Mouse (Mus musculus): ENCODE measurements at regions not wholly inside any gene's neighbourhood (a gene's known extent, or its start where the extent isn't known, plus 50 kb on each side); places are given as distances from the start of the nearest gene placed in this dataset.

DNA sequence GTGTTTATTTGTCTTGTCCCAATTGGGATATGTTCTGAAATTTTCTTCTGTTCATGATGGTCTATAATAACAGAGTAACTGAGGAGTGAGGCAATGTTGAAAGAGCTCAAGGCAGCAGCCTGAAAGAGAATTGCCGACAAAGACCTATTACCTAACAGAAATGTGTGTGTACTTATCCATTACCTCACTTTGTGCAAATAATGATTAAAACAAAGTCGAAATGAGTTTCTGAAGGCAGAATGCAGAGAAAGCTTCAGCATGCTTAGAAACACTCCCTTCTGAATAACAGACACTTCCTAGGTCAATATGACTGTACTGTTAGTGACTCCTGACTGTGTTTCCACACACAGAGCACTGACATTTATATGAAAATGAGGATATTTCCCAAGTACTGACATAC is 63.0 kb downstream of the Kbtbd8 start:
- Histone ChIP-seq H3K27ac (ENCODE audit: control insufficient read depth, insufficient read depth, low read depth, low read length, poor library complexity) (no peak overlapping the region), H3K4me3 (replicated peaks; ENCODE audit: control insufficient read depth, low read depth, low read length) (no peak overlapping the region), H3K4me1 (ENCODE audit: control insufficient read depth, insufficient read depth, low read length) (no peaks in the 10 kb centered on the region)
- WGBS: 73% methylated on average over 2 of the region's 2 CpGs
- TF ChIP-seq POLR2A (IDR thresholded peaks at IDR 0.05; ENCODE audit: borderline replicate concordance, control insufficient read depth, low read depth, low read length) (no peak), CTCF (IDR thresholded peaks at IDR 0.05; ENCODE audit: control insufficient read depth, insufficient read depth, low read length) (no peak)

DNA sequence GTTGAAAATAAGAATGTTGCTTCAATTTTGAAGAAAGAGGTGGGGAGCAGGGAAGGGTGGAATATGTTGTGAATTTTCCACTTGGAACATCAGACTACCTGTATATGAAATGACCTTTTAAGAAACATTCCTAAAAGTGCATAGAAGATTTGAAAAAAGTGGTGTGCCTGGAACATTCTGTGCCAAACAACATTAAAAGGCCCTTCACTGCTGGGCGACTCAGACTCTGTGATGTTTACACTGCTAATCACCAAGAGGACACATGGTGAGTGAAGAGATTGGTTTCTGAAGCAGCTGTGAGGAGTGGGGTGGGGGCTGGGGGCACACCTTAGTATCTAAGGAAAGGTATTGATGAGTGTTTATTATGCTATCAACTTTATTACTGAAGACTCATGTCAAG is 65.2 kb downstream of the Kbtbd8 start:
- 65% methylated on average over 1 of the region's 1 CpGs for WGBS
- no peak for TF ChIP-seq POLR2A (IDR thresholded peaks at IDR 0.05; ENCODE audit: borderline replicate concordance, control insufficient read depth, low read depth, low read length)
- TF ChIP-seq CTCF (IDR thresholded peaks at IDR 0.05; ENCODE audit: control insufficient read depth, insufficient read depth, low read length): no peak
- no peaks in the 10 kb centered on the region for H3K4me1 ChIP-seq (ENCODE audit: control insufficient read depth, insufficient read depth, low read length)
- H3K27ac ChIP-seq (ENCODE audit: control insufficient read depth, insufficient read depth, low read depth, low read length, poor library complexity): no peak overlapping the region
- no peak overlapping the region for H3K4me3 ChIP-seq (replicated peaks; ENCODE audit: control insufficient read depth, low read depth, low read length)

- TF ChIP-seq CTCF (IDR thresholded peaks at IDR 0.05; ENCODE audit: control insufficient read depth, insufficient read depth, low read length) (no peak), POLR2A (IDR thresholded peaks at IDR 0.05; ENCODE audit: borderline replicate concordance, control insufficient read depth, low read depth, low read length) (no peak)
- 61% methylated on average over 7 of the region's 7 CpGs for WGBS
- Histone ChIP-seq H3K4me3 (replicated peaks; ENCODE audit: control insufficient read depth, low read depth, low read length) (no peak overlapping the region), H3K27ac (ENCODE audit: control insufficient read depth, insufficient read depth, low read depth, low read length, poor library complexity) (no peak overlapping the region), H3K4me1 (ENCODE audit: control insufficient read depth, insufficient read depth, low read length) (no peaks in the 10 kb centered on the region)
These were observed 68.3 kb downstream of the Kbtbd8 start for GRCm38 (mm10) chr6:95185074-95185931.

DNA sequence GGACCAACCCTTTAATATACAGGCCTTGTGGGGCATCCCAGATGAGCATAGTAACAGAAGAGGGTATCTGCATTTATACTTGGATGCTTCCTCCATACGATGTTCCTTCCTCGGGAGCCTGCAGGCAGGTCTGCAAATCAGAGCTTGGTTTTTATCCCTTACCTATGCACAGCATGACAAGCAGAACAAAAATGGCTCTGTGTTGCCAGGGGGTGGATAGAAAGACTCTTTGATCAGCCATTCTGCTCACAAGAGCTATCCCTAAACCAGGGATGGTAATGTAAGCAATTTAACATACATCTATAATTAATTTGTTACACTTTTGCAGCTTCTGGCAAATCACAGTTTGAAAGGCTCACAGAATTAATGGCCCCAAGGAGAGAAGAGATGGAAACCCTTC is 79.6 kb downstream of the Kbtbd8 start:
- Histone ChIP-seq H3K27ac (ENCODE audit: control insufficient read depth, insufficient read depth, low read depth, low read length, poor library complexity) (no peak overlapping the region), H3K4me3 (replicated peaks; ENCODE audit: control insufficient read depth, low read depth, low read length) (no peak overlapping the region), H3K4me1 (ENCODE audit: control insufficient read depth, insufficient read depth, low read length) (no peaks in the 10 kb centered on the region)
- WGBS: 80% methylated on average over 2 of the region's 2 CpGs
- TF ChIP-seq POLR2A (IDR thresholded peaks at IDR 0.05; ENCODE audit: borderline replicate concordance, control insufficient read depth, low read depth, low read length) (no peak), CTCF (IDR thresholded peaks at IDR 0.05; ENCODE audit: control insufficient read depth, insufficient read depth, low read length) (no peak)

DNA sequence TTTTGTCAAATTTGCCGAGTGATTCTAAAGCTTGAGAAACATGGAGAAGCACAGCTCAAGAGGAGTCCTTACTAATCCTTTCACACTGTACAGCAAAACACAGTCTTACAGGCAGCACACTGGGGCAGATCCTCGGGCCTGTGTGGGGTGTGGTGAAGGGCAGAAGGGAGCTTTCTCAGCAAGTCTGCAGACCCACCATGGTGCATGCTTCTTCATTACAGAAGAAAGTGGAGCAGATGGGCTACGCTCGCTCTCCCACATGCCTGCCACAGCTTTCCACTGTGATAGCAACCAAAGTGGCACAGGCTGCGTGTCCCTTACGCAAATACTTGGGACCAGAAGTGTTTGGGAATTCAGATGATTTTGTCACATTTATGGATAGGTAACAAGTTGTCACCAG is 81.6 kb downstream of the Kbtbd8 start:
- TF ChIP-seq CTCF (IDR thresholded peaks at IDR 0.05; ENCODE audit: control insufficient read depth, insufficient read depth, low read length): no peak
- TF ChIP-seq POLR2A (IDR thresholded peaks at IDR 0.05; ENCODE audit: borderline replicate concordance, control insufficient read depth, low read depth, low read length): no peak
- H3K4me1 ChIP-seq (ENCODE audit: control insufficient read depth, insufficient read depth, low read length): no peaks in the 10 kb centered on the region
- no peak overlapping the region for H3K4me3 ChIP-seq (replicated peaks; ENCODE audit: control insufficient read depth, low read depth, low read length)
- no peak overlapping the region for H3K27ac ChIP-seq (ENCODE audit: control insufficient read depth, insufficient read depth, low read depth, low read length, poor library complexity)
- WGBS: 77% methylated on average over 6 of the region's 6 CpGs

DNA sequence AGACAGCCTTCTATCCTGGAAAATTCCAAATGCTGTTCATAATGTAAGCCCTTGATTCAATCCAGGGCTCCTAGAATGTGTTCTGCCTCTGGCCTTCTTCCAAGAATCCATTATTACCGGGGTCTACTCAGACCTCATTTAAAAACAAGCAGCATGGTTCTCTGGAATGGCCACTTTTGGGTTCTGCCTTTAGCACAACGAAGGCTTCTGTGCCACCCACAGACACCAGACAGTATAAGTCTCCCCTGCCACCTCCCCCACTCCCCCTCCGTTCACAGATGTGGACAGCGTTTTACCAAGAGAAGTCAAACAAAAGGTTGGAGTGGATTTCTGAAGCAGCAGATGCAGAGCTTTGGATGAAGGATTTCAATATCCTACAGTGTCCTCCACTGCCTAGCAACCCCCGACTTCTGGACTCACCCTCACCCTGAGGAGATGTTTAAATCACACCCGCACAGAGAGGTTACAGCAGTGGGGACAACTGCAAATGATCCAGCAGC is 85.3 kb downstream of the Kbtbd8 start:
- Histone ChIP-seq H3K27ac (ENCODE audit: control insufficient read depth, insufficient read depth, low read depth, low read length, poor library complexity) (no peak overlapping the region), H3K4me1 (ENCODE audit: control insufficient read depth, insufficient read depth, low read length) (no peaks in the 10 kb centered on the region), H3K4me3 (replicated peaks; ENCODE audit: control insufficient read depth, low read depth, low read length) (no peak overlapping the region)
- WGBS: 71% methylated on average over 6 of the region's 6 CpGs
- TF ChIP-seq CTCF (IDR thresholded peaks at IDR 0.05; ENCODE audit: control insufficient read depth, insufficient read depth, low read length) (no peak), POLR2A (IDR thresholded peaks at IDR 0.05; ENCODE audit: borderline replicate concordance, control insufficient read depth, low read depth, low read length) (no peak)

DNA sequence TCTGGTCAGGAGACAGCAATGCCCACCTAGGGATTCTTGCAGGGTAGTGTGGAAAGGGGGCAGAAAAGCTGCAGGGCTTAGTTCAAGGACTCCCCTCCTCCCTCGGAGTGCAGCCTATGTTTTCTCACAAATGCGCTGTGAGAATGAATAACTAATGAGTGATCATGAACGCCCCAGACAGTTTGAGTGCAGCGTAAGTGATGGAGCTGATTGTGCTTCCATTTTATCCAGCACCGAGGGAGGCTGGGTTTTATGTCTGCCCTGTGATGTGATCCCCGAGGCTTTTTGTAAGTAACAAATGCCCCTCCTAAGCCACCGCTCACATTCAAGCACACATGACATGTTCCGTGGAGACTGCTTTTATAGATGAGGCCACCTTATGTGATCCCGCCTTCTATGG is 85.9 kb downstream of the Kbtbd8 start:
- no peak overlapping the region for H3K27ac ChIP-seq (ENCODE audit: control insufficient read depth, insufficient read depth, low read depth, low read length, poor library complexity)
- no peak overlapping the region for H3K4me3 ChIP-seq (replicated peaks; ENCODE audit: control insufficient read depth, low read depth, low read length)
- WGBS: 85% methylated on average over 9 of the region's 9 CpGs
- no peaks in the 10 kb centered on the region for H3K4me1 ChIP-seq (ENCODE audit: control insufficient read depth, insufficient read depth, low read length)
- no peak for TF ChIP-seq CTCF (IDR thresholded peaks at IDR 0.05; ENCODE audit: control insufficient read depth, insufficient read depth, low read length)
- TF ChIP-seq POLR2A (IDR thresholded peaks at IDR 0.05; ENCODE audit: borderline replicate concordance, control insufficient read depth, low read depth, low read length): no peak

DNA sequence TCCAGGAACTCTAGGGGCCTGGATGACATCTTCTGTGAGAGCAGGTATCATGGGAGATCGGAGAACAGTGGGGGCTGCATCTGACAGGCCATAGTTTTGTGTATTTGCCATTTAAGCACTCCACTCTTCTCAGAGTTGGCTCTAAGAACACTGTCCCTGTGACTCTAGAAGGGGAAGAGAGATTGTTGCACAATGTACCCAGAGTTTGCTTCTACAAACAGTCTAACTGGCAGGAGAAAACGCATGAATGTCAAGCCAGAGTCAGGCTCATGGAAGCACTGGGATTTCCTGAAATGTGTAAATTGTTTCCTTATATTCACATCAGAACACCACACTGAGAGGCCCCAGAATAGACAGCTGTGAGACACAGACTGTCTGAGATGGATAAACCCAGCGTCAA is 87.2 kb downstream of the Kbtbd8 start:
- H3K4me1 ChIP-seq (ENCODE audit: control insufficient read depth, insufficient read depth, low read length): no peaks in the 10 kb centered on the region
- H3K4me3 ChIP-seq (replicated peaks; ENCODE audit: control insufficient read depth, low read depth, low read length): no peak overlapping the region
- 36% methylated on average over 3 of the region's 3 CpGs for WGBS
- H3K27ac ChIP-seq (ENCODE audit: control insufficient read depth, insufficient read depth, low read depth, low read length, poor library complexity): no peak overlapping the region
- no peak for TF ChIP-seq CTCF (IDR thresholded peaks at IDR 0.05; ENCODE audit: control insufficient read depth, insufficient read depth, low read length)
- no peak for TF ChIP-seq POLR2A (IDR thresholded peaks at IDR 0.05; ENCODE audit: borderline replicate concordance, control insufficient read depth, low read depth, low read length)

Measured in bone marrow, adult 2 months (tissue).